Mouse (Mus musculus) brown adipose tissue, adult 24 weeks (tissue): Measurements from ENCODE around the gene Atp8a1. TPM values are rescaled to one million over a fixed set of nuclear protein-coding genes. Genes with fewer than 3 reads are reported as not detected.

Source experiments
- H3K27ac ChIP-seq: fragments of 200-500 bp; replicated peaks from 2 replicates; pipeline ENCODE4 v1.5.1; 2012; ENCODE audit warnings: low read depth, mild to moderate bottlenecking, low read length
- H3K4me1 ChIP-seq: fragments of 200-500 bp; 2 replicates; pipeline ENCODE4 v1.6.1; 2012; ENCODE audit warnings: low read length, mixed read lengths; ENCODE audit not compliant: control insufficient read depth, insufficient read depth, insufficient read length
- H3K4me3 ChIP-seq: fragments of 200-500 bp; 2 replicates; pipeline ENCODE4 v1.5.1; 2012; ENCODE audit warnings: low read depth, mild to moderate bottlenecking, low read length, moderate library complexity; ENCODE audit not compliant: insufficient read depth
- polyA plus RNA-seq: library from polyadenylated mRNA; stranded (reverse); fragments of >200 nt; gene quantifications from 2 replicates; pipeline ENCODE4 v1.2.4, GENCODE M21; 2012; ENCODE audit not compliant: missing spikeins, insufficient read depth, insufficient read length

The Atp8a1 gene
- polyA plus RNA-seq, 1 experiment = 20.9 TPM

DNA sequence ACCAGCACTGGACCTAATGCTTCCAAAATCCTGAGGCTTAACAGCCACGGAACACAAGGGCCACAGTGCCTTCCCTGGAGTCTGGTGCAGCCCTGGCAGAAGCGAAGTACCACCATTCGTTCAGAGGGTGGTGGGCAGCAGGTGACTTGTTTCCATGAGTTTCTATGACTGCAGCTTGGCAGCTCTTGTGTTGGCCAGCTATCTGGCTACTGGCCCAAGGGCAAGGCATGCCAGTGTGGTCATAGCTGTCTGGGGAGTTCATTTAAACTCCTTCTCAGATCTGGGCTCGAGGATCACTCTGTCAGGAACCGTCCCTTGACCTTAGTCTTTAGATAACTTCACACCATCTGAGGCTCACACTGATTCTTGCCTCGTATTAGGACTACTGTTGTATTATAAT is 89.1 kb downstream of the Atp8a1 start:
- Histone ChIP-seq H3K27ac (no peak overlapping the region), H3K4me1 (no peaks in the 10 kb centered on the region), H3K4me3 (no peak overlapping the region)

DNA sequence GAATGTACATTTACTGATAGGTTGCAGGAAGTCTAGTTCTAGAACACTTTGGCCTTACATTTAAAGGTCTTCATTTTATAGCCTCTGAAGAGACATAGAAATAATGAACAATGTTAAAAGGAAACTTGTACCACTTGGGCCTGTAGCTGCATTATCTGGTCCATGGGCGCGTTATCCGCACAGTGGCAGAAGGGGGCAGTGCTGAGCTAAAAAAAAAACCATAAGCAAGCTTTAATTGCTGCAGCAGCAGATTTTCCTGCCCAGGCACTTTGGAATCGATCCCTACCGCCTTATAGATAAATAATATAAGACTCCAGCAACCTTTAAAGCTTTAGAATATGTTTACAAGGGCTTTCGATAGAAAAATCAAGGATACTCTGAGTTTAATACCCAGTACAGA is 91.1 kb downstream of the Atp8a1 start:
- Histone ChIP-seq H3K27ac (no peak overlapping the region), H3K4me3 (no peak overlapping the region), H3K4me1 (no peaks in the 10 kb centered on the region)

DNA sequence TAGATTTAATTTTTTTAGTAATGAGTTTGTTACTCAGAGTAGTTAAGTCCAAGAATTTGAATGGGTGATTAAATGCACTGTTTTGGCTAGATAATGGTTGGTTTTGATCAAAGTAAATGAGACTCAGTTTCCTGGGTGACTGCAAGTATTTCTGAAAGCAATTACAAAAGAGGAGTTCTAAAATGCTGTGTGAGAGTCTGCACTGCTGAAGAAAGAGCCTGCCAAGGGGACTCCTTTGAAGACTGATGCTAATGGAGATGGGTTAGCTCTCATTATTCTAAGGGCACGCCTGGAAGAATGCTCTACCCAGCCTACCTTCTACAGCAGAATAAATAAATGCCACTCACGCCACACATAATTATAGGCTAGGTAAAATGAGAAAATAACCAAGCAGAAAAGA is 94.2 kb downstream of the Atp8a1 start:
- Histone ChIP-seq H3K4me1 (no peaks in the 10 kb centered on the region), H3K4me3 (no peak overlapping the region), H3K27ac (no peak overlapping the region)

DNA sequence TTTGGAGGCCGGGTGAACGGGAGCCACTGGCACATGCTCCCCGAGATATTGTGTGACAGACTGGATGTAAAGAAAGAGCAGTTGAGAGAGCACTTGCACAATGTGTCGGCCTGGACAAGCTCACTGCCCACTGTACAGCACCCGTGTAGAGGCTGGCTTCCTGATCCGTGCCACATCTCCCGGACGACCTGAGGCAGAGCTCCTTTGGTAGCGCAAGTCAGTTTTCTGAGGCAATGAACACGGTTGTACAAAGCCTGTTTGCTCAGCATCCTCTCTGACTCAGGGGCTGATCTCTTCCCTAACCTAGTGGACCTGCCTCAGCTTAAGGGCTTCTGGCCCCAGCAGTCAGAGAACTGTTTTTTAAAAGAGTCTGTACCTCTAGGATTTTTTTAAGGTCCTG is 94.6 kb downstream of the Atp8a1 start:
- H3K27ac ChIP-seq = no peak overlapping the region
- no peak overlapping the region for H3K4me3 ChIP-seq
- no peaks in the 10 kb centered on the region for H3K4me1 ChIP-seq

DNA sequence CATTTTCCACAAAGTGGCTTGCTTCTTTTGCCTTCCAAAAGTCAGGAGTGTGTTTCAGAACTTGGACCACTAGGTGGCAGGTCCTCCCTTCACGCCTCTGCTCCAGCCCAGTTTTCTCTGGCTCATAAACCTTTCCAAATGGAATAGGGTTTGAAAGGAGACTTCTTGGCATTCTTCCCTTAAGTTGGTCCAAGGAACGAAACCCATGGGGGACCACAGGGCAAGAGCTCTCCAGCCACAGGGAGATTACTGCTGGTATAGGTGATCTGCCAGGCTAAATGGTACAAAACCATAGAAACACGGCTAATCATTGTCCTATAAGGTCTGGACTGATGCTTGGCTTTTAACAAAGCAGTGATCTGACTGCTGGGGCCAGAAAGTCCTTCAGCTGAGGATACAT is 95.2 kb downstream of the Atp8a1 start:
- H3K27ac ChIP-seq = no peak overlapping the region
- H3K4me1 ChIP-seq = no peaks in the 10 kb centered on the region
- no peak overlapping the region for H3K4me3 ChIP-seq

DNA sequence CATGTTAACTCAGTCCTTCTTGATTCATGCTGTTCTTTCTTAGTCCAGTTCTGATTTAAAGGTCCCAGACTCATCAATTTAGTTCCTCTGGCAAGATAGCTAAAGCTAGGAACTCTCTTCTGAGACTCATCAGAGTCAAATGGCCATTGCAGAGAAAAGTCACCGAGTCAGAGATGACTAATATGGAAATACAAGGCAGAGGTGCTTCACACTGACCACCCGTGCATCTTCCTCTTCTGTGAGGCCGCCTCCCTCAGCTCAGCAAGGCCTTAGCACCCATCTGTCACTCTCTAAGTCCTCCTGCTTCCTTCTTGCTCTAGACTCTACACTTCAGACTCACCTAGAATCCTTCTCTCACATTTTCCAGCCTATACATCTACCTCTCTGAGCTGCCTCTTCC is 108.0 kb downstream of the Atp8a1 start:
- no peaks in the 10 kb centered on the region for H3K4me1 ChIP-seq
- no peak overlapping the region for H3K27ac ChIP-seq
- H3K4me3 ChIP-seq = no peak overlapping the region

DNA sequence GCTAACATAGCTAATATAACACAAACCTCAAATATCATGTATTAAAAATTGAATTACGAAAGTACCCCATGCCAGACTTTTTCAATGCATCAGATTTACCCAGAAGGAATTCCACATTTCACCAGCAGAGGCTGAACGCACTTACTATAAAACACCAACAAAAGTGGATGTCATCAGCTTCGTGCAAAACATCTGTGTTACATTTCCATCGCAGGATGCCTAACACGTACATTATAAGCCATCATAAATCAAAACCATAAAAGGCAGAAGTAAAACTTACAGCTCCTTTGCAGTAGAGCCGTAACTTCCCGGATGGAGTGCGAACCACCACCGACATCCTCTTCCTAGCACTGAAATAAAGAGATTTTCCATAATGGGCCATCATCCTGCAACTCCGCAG is 109.1 kb downstream of the Atp8a1 start:
- Histone ChIP-seq H3K4me1 (no peaks in the 10 kb centered on the region), H3K4me3 (no peak overlapping the region), H3K27ac (no peak overlapping the region)

DNA sequence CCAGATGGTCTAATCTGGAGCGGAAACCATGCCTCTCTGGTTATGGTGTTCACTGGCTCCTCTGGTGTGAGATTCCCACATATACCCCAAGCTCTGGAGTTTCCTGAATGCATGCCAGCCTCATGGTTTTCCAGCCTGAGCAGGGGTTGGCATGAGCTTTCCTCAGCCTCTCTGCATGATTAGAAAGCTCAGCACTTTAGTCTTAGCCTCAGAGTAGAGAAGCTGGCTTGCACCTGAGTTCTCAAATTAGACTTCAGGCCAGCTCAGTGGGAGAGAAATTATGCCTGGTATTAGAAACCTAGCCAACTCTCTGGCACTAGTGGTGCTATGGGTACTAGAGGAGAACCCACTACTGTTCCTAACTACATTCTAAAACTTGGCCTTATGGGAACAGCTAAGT is 111.5 kb downstream of the Atp8a1 start:
- H3K27ac ChIP-seq = no peak overlapping the region
- H3K4me3 ChIP-seq = no peak overlapping the region
- no peaks in the 10 kb centered on the region for H3K4me1 ChIP-seq

DNA sequence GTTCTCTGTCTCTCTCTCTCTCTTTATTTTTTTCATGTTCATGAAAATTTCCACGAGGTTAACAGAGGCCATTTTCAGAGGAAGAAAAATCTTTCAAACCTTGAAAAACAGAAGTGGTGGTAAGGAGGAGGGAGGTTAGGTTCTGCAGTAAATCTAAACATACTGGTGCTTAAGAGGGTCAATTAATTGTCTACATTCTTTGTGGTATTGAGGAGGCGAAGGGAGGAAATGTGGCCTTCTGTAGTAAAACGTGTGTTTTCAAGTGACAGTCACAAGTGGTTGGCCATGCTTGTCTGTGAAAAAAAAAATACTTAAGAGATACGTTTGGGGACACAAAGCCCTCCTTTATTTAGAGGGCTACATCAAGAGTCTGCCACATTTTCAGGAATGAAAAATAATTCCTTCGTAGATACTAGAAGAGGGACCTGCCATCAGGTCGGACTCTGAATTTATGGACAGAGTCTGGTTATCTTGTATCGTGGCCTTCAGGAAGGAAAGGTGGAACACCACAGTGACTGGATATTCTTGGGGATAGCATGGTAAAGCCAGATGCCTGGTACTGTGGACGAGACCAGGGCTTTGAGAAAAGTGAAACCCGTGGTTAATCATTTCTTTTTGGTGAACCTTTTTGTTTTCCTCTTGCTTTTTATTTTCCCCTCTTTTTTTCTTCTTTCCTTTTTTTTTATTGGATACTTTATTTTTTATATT is 113.5 kb downstream of the Atp8a1 start:
- H3K4me1 ChIP-seq = no peaks in the 10 kb centered on the region
- no peak overlapping the region for H3K4me3 ChIP-seq
- H3K27ac ChIP-seq = no peak overlapping the region

DNA sequence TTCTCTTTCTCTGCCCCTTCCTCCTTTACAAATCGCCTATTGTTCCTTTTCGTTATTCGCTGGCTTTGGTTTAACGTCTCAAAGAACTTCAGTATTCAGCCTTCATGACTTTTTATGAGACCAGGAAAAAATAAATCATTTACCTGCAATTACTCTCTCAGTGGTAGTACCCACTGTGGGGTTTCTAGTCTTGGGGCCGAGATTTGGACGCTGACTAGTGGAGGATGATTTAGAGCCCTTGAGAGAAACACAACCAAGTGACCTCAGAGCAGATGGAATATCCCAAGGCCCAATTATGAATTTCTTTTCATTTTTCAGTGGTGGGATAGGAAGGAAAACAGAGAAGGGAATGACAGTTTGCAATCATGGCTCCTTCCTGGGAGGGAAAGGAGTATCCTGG is 114.1 kb downstream of the Atp8a1 start:
- Histone ChIP-seq H3K4me1 (no peaks in the 10 kb centered on the region), H3K27ac (no peak overlapping the region), H3K4me3 (no peak overlapping the region)

DNA sequence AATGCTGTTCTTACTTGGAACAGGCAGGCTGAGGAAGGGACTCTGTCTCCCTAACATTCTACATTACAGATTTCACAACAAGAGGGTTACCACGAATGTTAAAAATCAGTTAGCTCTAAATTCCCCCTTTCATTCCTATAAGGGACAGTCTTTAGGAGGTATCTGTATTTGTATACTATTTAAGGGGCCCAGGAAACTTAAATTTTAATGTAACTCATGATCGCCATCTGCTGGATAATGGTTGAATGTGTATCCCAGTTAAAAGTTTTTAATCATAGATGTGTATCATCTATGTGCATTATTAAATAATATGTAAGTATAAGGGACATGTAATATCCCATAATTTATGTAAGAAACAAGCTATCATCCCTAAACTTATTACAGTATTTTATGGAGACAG is 119.5 kb downstream of the Atp8a1 start:
- H3K4me3 ChIP-seq = no peak overlapping the region
- H3K27ac ChIP-seq = no peak overlapping the region
- H3K4me1 ChIP-seq = no peaks in the 10 kb centered on the region

DNA sequence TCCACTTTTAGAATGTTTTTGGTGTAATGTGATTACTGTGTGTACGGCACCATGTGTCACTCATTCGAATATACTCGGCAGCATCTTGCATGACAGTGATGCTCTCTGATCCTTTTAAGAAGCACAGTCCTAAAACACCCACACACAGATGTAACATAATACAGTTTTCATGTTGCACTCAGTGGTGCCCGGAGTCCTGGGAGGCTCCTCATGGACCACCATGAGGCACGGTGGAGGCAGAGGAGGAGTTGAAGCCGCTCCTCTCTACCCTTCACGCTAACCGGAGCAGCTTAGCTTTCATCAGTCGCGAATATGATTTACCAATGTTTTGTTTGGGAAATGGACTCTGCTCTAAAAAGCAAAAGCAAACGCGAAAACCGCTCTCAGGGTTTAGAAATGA is 120.4 kb downstream of the Atp8a1 start:
- no peaks in the 10 kb centered on the region for H3K4me1 ChIP-seq

DNA sequence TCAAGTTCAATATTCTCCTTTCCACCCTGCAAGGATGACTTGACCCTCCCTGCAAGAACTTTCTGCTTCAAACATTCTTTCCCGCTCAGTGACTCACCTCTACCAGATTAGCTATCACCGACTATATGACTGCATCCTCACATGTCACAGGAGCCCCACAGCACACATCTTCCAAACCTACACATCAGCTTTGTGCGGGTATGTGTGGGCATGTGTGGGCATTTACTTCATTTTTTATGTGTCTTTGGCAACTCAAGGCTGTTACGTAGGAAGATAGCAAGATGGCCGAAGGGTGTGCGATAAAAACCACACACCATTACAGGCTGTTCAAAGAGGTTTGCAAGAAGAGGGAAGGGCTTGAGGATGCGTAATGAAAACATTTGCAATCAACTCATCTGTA is 145.6 kb downstream of the Atp8a1 start:
- no peaks in the 10 kb centered on the region for H3K4me1 ChIP-seq
- H3K4me3 ChIP-seq = no peak overlapping the region
- H3K27ac ChIP-seq = no peak overlapping the region

More for the DNA sequence above, 120.4 kb downstream of the Atp8a1 start:
- Histone ChIP-seq H3K27ac (no peak overlapping the region), H3K4me3 (no peak overlapping the region)

DNA sequence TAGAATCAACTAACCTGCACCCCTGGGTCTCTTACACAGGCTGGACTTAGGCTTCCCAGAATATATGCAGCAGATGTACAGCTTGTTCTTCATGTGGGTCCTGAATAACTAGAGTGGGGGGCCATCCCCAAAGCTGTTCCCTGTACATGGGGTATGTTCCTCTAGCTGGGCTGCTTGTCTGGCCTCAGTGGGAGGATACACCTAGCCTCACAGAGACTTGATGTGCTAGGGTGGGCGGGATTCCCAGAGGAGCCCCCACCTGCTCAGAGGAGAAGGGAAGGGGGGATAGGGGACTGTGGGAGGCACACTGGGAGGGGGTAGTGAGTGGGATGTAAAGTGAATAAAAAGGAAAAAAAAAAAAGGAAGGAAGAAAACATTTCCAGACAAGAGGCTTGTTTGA is 147.8 kb downstream of the Atp8a1 start:
- Histone ChIP-seq H3K27ac (no peak overlapping the region), H3K4me1 (no peaks in the 10 kb centered on the region)

DNA sequence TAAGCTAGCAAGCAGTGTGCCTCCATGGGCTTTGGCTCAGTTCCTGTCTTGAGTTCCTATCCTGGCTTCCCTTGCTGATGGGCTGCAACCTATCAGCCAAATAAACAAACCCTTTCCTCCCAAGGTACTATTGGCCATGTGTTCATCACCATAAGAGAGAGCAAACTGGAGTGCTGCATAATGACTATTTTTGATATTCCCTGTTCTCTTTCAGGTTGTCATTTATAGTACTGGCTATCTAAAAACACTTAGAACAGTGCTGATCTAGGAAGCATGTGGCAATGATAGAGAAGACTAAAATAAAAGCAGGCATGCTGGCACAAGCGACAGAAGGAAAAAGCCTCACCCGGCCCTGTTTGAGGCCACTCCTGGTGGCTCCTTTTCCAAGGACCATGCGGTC is 149.1 kb downstream of the Atp8a1 start:
- Histone ChIP-seq H3K27ac (no peak overlapping the region), H3K4me3 (no peak overlapping the region), H3K4me1 (no peaks in the 10 kb centered on the region)

More for the DNA sequence above, 147.8 kb downstream of the Atp8a1 start:
- H3K4me3 ChIP-seq = no peak overlapping the region

DNA sequence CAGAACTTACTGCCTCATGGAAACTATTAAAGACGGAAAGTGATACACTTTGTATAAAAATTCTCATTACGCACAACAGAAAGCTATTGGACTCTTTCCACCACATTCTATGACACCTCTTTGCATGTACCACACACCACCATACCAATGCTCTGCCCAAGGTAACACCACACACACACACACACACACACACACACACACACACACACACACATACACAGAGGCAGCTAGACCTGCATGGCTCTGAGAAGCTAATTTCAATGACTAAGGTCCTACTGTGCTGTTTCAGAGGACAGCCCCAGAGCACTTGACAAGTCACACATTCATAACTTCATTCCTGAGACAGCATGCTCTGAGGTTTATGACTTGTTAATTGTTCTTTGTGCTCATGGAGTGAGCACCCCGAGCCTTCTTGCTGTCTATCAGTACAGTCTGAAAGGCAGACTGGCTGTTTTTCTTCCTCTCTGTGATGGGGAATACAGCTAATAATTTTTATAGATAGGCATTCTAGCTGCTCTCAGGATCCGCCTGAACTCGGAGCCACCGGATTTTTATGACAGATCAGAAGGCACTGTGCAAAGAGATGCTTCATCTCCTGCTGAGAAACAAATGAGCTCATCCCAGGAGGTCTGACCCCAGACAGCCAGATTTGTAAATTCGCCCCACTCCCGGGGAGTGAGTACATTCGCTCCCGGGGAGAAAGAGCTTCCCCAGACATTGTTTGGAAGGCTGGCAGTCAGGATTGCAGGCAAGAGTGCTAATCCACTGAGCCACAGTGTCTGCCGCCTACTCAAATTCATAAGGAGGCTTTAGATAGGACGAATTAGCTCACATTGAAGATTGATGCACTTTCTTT is 150.3 kb downstream of the Atp8a1 start:
- no peak overlapping the region for H3K4me3 ChIP-seq
- no peak overlapping the region for H3K27ac ChIP-seq
- no peaks in the 10 kb centered on the region for H3K4me1 ChIP-seq
